Mouse (Mus musculus) bone marrow macrophage, adult 2 months (primary cell): ENCODE measurements at regions not wholly inside any gene's neighbourhood (a gene's known extent, or its start where the extent isn't known, plus 50 kb on each side); places are given as distances from the start of the nearest gene placed in this dataset.
"Not testable (repeated sequence)": the region's sequence is repeated elsewhere in the genome, so short reads cannot be mapped to it uniquely, and the experiment has no call there.

Experiments
- H3K27ac ChIP-seq: 2 replicates; pipeline ENCODE4 v1.5.1; 2012; ENCODE audit warnings: low read depth, low read length; ENCODE audit not compliant: insufficient read depth
- H3K4me1 ChIP-seq: 2 replicates; pipeline ENCODE4 v1.6.1; 2012; ENCODE audit warnings: low read length; ENCODE audit not compliant: control insufficient read depth, insufficient read depth
- H3K4me3 ChIP-seq: 2 replicates; pipeline ENCODE4 v1.5.1; 2012; ENCODE audit warnings: mild to moderate bottlenecking, low read length, moderate library complexity; ENCODE audit not compliant: insufficient read depth
- CTCF ChIP-seq: IDR thresholded peaks from 2 replicates; pipeline ENCODE4 v1.5.1; 2012; ENCODE audit warnings: low read depth, mild to moderate bottlenecking, low read length, moderate library complexity
- POLR2A ChIP-seq: IDR thresholded peaks from 2 replicates; pipeline ENCODE4 v1.6.1; 2012; ENCODE audit warnings: mild to moderate bottlenecking, low read depth, low read length, borderline replicate concordance

GRCm38 (mm10) chr3:79002173-79002848, 284.0 kb downstream of the Rapgef2 start:
- Histone ChIP-seq H3K4me3 (no peak overlapping the region), H3K4me1 (peaks cover 8% of the 10 kb centered on the region), H3K27ac (peak overlapping the region; percentile 49)
- TF ChIP-seq POLR2A = no peak
- no peak for TF ChIP-seq CTCF

DNA sequence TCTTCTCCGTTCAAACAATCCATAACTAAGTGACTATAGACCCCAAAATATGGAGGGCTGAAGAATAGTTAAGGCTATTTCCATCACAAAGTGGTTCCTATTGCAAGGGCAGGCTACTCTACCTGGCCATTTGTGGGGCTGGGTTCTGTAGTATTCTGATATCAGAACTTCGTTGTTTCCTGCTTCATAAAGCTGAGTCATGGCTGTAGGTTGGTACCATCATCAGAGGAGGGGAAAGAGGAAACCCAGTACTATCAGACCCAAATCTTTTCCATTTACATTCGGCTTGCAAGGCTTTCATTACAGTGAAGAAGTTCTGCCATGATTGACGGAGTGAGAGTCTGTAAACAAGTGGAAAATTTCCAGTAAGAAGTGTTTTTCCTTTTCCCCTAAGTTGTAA, 284.6 kb downstream of the Rapgef2 start:
- TF ChIP-seq POLR2A (no peak), CTCF (no peak)
- peaks cover 8% of the 10 kb centered on the region for H3K4me1 ChIP-seq
- no peak overlapping the region for H3K4me3 ChIP-seq
- H3K27ac ChIP-seq = no peak overlapping the region

GRCm38 (mm10) chr3:79000293-79000692, 286.0 kb downstream of the Rapgef2 start:
- no peak for TF ChIP-seq CTCF
- no peak for TF ChIP-seq POLR2A
- H3K4me3 ChIP-seq = no peak overlapping the region
- H3K4me1 ChIP-seq = peaks cover 8% of the 10 kb centered on the region
- H3K27ac ChIP-seq = no peak overlapping the region

- Histone ChIP-seq H3K4me1 (peaks cover 8% of the 10 kb centered on the region), H3K4me3 (no peak overlapping the region), H3K27ac (no peak overlapping the region)
- TF ChIP-seq CTCF = no peak
- no peak for TF ChIP-seq POLR2A
Measured at GRCm38 (mm10) chr3:78999803-79000202, 286.5 kb downstream of the Rapgef2 start.

DNA sequence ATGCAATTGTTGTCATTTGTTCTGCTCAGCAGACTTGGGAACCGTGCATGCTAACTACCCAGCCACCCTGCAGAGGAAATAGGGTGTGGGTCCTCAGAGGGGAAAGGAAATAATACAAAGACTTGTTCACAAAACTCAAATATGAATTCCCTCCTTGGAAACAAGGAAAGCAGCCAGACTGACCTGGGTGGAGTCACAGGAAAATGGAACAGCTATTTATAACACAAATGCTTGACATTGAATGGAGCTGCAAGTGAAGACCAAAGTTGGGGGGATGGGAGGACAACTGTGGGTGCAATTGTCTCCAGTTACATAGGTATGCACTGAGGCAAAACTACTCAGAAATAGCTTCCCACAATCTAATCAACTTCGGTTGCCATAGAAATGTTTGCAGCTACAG, 298.2 kb downstream of the Rapgef2 start:
- Histone ChIP-seq H3K4me1 (no peaks in the 10 kb centered on the region), H3K4me3 (no peak overlapping the region), H3K27ac (no peak overlapping the region)
- TF ChIP-seq POLR2A (no peak), CTCF (no peak)

DNA sequence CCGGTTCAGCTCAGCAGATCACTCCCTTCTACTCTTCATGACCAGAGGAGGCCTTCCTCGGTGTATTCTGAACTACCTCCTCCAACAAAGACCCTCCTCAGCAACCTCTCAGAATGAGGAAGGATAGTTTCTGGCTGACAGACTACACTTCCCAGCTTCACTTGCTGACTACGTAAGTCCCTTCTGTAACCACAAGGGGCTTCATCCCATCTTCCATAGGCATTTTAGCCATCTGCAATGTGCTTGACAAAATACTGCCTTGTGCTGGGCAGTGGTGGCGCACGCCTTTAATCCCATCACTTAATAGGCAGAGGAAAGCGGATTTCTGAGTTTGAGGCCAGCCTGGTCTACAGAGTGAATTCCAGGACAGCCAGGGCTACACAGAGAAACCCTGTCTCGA, 299.6 kb downstream of the Rapgef2 start:
- no peak overlapping the region for H3K4me3 ChIP-seq
- H3K4me1 ChIP-seq = no peaks in the 10 kb centered on the region
- no peak overlapping the region for H3K27ac ChIP-seq
- TF ChIP-seq CTCF = no peak
- no peak for TF ChIP-seq POLR2A

DNA sequence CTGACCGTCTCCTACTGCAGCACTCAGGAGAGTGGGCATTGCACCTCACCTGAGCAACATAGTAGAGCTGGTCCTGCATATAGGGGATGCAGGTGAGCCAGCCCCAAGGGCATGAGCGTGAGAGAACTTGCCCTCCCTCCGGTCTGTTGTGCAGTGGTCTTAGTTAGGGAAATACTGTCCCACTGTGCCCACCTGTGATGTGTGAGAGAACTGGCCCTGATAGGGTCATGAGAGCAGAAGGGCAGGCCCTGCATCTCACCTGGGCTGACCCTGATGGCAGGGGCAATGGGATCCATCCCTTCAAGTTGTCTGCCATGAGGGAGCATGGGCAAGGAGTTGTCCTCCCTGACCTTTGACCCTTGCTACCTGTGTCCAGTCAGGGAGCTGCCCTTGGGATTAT, 305.3 kb downstream of the Rapgef2 start:
- Histone ChIP-seq H3K4me3 (no peak overlapping the region), H3K27ac (no peak overlapping the region), H3K4me1 (no peaks in the 10 kb centered on the region)
- TF ChIP-seq CTCF = no peak
- TF ChIP-seq POLR2A = no peak

DNA sequence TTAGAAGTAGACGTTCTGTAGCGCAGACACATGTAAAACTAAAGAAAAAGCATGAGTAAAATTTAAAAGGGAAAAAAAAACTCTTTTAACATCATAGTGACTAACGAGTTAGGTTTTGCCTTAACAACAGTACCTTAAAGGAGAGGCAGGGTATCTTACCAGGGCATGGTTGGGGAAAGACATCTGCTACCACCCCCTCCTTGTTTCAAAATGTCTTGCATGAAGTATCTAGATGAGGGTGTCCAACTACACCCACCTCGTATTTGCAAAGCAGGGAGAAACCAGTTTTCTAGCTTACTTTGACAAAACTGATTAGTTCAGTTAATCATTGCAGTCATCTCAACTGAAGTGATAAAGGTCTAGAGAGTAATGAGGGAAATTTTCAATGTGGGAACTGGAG, 307.5 kb downstream of the Rapgef2 start:
- Histone ChIP-seq H3K4me1 (no peaks in the 10 kb centered on the region), H3K27ac (no peak overlapping the region), H3K4me3 (no peak overlapping the region)
- TF ChIP-seq POLR2A = no peak
- TF ChIP-seq CTCF = no peak

DNA sequence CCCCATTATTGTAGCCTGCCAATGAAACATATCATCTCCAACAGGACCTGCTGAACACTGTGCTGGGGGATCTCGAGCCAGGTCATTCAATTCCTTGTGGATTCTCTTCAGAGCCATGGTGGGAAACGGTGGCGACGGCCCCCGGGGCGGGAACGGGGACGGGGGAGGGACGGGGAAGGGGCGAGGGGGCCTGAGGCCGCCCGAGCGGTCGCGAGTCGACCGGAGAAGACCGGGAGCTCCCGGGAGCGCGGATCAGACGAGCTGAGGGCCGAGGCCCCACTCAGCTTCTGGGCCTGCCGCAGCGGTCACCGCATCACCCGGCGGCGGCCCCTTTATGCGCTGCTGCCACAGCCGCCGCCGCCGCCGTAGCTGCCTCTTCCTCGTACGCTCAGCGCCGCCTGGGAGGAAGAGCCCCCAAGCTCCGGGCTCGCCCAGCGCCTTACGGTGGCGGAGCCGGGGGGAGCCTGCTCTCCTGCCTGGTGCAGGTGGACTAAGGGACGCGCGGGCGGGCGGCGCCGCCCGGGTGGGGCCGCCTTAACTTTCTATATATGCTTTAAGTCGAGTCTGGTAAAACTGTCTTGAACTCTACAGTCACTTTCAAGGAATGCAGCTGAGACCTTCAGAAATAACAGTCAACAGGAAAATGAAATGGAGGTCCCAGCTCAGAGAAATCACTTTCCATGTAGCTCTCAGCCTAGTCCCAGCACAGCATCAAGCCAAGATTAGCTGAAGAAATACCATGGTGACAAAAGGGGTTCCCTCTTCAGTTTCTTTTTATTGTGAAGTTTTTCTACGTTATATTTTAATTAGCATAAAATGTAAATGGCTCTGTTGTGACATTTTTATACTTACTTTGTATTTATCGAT, 319.4 kb downstream of the Rapgef2 start:
- not testable (repeated sequence) for H3K4me1 ChIP-seq, H3K27ac ChIP-seq
- H3K4me3 ChIP-seq = peak overlapping the region; percentile 43

DNA sequence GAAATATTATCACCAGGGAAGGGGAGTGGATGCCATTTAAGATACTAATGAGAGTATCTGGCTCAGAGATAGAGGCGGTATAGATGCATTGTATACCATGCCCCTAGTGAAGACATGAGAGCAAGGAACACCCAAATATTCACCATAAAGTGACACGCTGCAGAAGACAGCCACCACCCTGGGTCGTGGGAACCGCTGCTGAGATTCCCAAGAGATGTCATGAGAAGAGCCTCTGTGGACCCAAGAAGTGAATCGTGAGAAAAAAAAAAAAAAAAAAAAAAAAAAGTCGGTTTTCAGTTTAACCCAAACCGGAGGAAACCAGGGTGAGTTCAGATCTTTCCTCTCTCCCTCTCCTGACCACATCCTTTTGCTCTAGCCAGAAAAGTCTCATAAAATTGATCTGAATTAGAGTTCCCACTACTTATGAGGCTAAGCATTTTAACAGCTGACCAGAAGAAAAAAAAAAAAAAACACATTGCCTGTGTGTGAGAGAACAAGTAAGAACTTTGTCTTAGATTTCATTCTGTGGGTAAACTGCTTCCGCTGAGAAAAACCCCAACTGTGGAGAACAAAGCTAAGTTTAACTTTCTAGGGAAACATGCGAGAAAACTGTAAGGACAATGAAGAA, 322.0 kb downstream of the Rapgef2 start:
- Histone ChIP-seq H3K4me1 (no peaks in the 10 kb centered on the region), H3K4me3 (no peak overlapping the region), H3K27ac (no peak overlapping the region)
- TF ChIP-seq POLR2A (no peak), CTCF (no peak)
